Comparison of ENCODE assay signal across 11 mouse cellular contexts in genomic region chr19:12457401-12458066, GRCm38 (mm10). TPM values are rescaled to one million over a fixed set of nuclear protein-coding genes. Genes with fewer than 3 reads are reported as not detected.
DNase-seq lines count a peak whose midpoint lies in the region; ATAC-seq and TF ChIP-seq lines count a peak whose summit lies in the region.
"Had no signal": no experiment of that assay in that cellular context is flagged by ENCODE, and none has a peak within 500 bp of the region (broad histone marks: within the 10 kb centered on the region; RNA-seq: fewer than 3 reads in every experiment).

No protein-coding gene starts in this region.

- H3K79me2 ChIP-seq in macrophage (ENCODE audit: inconsistent target), result peaks cover 43% of the 10 kb centered on the region

- H3K4me3 ChIP-seq in liver, embryonic 14.5 days (ENCODE audit: insufficient read depth in 1 of 2, low read depth in 2 of 2, low read length in 2 of 2), result no peak overlapping the region
- no peak overlapping the region for H3K4me3 ChIP-seq in liver, embryonic 11.5 days (ENCODE audit: low read depth, low read length)
- 0 out of 2 replicates have a peak overlapping the region, but pooled peaks have one; percentile 16 for H3K4me3 ChIP-seq in embryonic facial prominence, embryonic 15.5 days (replicated peaks)
- peak overlapping the region; percentile 3; the same call in 1 of the 2 replicates for H3K4me3 ChIP-seq in macrophage (ENCODE audit: inconsistent target)
- H3K4me3 ChIP-seq in stomach, embryonic 16.5 days (replicated peaks; ENCODE audit: low read length), result no peak overlapping the region
- no peak overlapping the region for H3K4me3 ChIP-seq in midbrain, postnatal 0 days (ENCODE audit: low read depth, low read length)
- H3K4me3 ChIP-seq: left cerebral cortex, adult 2 months had no signal

- no peak for TF ChIP-seq EP300 in liver, embryonic 14.5 days (IDR thresholded peaks at IDR 0.05; ENCODE audit: low read depth)

- ATAC-seq in liver, embryonic 14.5 days (ENCODE audit: insufficient read depth), result no peak
- no peak for ATAC-seq in liver, embryonic 11.5 days (replicated peaks; ENCODE audit: low FRiP score)
- ATAC-seq in embryonic facial prominence, embryonic 15.5 days (ENCODE audit: insufficient number of reproducible peaks, low FRiP score, low TSS enrichment, low read depth), result no peak
- ATAC-seq in stomach, embryonic 16.5 days (ENCODE audit: insufficient read depth, low FRiP score), result no peak
- ATAC-seq in midbrain, postnatal 0 days (ENCODE audit: low FRiP score), result no peak
- ATAC-seq: midbrain, embryonic 16.5 days had no signal

- H3K4me2 ChIP-seq in liver, embryonic 14.5 days (ENCODE audit: low read depth), result 0 out of 2 replicates have a peak overlapping the region, but pooled peaks have one; percentile 1
- no peak overlapping the region for H3K4me2 ChIP-seq in liver, embryonic 11.5 days
- peak overlapping the region; percentile 27; the same call in 1 of the 2 replicates for H3K4me2 ChIP-seq in embryonic facial prominence, embryonic 15.5 days (replicated peaks)
- H3K4me2 ChIP-seq in stomach, embryonic 16.5 days (ENCODE audit: low read depth, low read length), result peak overlapping the region; percentile 13; the same call in 1 of the 2 replicates
- no peak overlapping the region for H3K4me2 ChIP-seq in midbrain, postnatal 0 days (ENCODE audit: low read depth, low read length, poor library complexity, severe bottlenecking)

- H3K27me3 ChIP-seq in liver, embryonic 14.5 days (ENCODE audit: control insufficient read depth, insufficient read depth, low read length), result no peaks in the 10 kb centered on the region
- no peaks in the 10 kb centered on the region for H3K27me3 ChIP-seq in liver, embryonic 11.5 days (replicated peaks; ENCODE audit: control insufficient read depth, insufficient read depth, low read length)
- no peaks in the 10 kb centered on the region for H3K27me3 ChIP-seq in embryonic facial prominence, embryonic 15.5 days
- no peaks in the 10 kb centered on the region for H3K27me3 ChIP-seq in stomach, embryonic 16.5 days (ENCODE audit: control insufficient read depth, insufficient read depth, low read length)
- H3K27me3 ChIP-seq in midbrain, postnatal 0 days (ENCODE audit: insufficient read depth, low read length), result no peaks in the 10 kb centered on the region

- no peaks in the 10 kb centered on the region for H3K36me3 ChIP-seq in liver, embryonic 14.5 days (replicated peaks; ENCODE audit: control insufficient read depth, insufficient read depth, low read depth)
- H3K36me3 ChIP-seq in liver, embryonic 11.5 days (ENCODE audit: control insufficient read depth, insufficient read depth, low read length), result no peaks in the 10 kb centered on the region
- no peaks in the 10 kb centered on the region for H3K36me3 ChIP-seq in embryonic facial prominence, embryonic 15.5 days
- H3K36me3 ChIP-seq in macrophage (ENCODE audit: inconsistent target), result no peaks in the 10 kb centered on the region
- no peaks in the 10 kb centered on the region for H3K36me3 ChIP-seq in stomach, embryonic 16.5 days (ENCODE audit: control insufficient read depth, insufficient read depth, low read length)
- H3K36me3 ChIP-seq in midbrain, postnatal 0 days (ENCODE audit: insufficient read depth, low read length), result no peaks in the 10 kb centered on the region

- WGBS in liver, embryonic 14.5 days (ENCODE audit: insufficient replicate concordance), result 50% methylated on average over 12 of the region's 12 CpGs
- 73% methylated on average over 12 of the region's 12 CpGs for WGBS in liver, embryonic 11.5 days
- WGBS in embryonic facial prominence, embryonic 15.5 days, result 36% methylated on average over 12 of the region's 12 CpGs
- WGBS in macrophage (ENCODE audit: missing documents), result 8% methylated on average over 12 of the region's 12 CpGs
- 52% methylated on average over 12 of the region's 12 CpGs for WGBS in stomach, embryonic 16.5 days
- WGBS in midbrain, postnatal 0 days, result 82% methylated on average over 12 of the region's 12 CpGs

- H3K27ac ChIP-seq in liver, embryonic 14.5 days, result no peak overlapping the region
- H3K27ac ChIP-seq in liver, embryonic 11.5 days (ENCODE audit: low read depth, low read length), result no peak overlapping the region
- H3K27ac ChIP-seq in embryonic facial prominence, embryonic 15.5 days (replicated peaks), result no peak overlapping the region
- H3K27ac ChIP-seq in macrophage, result peak overlapping the region; percentile 89
- 0 out of 2 replicates have a peak overlapping the region, but pooled peaks have one; percentile 12 for H3K27ac ChIP-seq in stomach, embryonic 16.5 days (ENCODE audit: low read length)
- H3K27ac ChIP-seq in midbrain, postnatal 0 days (ENCODE audit: low read depth, low read length), result no peak overlapping the region
- H3K27ac ChIP-seq: left cerebral cortex, adult 2 months had no signal

- DNase-seq in liver, embryonic 14.5 days (ENCODE audit: low read depth in 3 of 3, low spot score in 3 of 3), result no peak
- no peak for DNase-seq in liver, embryonic 11.5 days (ENCODE audit: low spot score)
- no peak for DNase-seq in midbrain, postnatal 0 days (ENCODE audit: low spot score)
- DNase-seq in layer of hippocampus, postnatal 10 days (ENCODE audit: low spot score in 2 of 2), result no peak

- H3K4me1 ChIP-seq in liver, embryonic 14.5 days (replicated peaks; ENCODE audit: control insufficient read depth in 2 of 2, insufficient read depth in 2 of 2, low read length in 1 of 2), result no peaks in the 10 kb centered on the region
- no peaks in the 10 kb centered on the region for H3K4me1 ChIP-seq in liver, embryonic 11.5 days (replicated peaks; ENCODE audit: control insufficient read depth, insufficient read depth, low read length)
- peaks cover 6% of the 10 kb centered on the region; the same call in 1 of the 2 replicates for H3K4me1 ChIP-seq in embryonic facial prominence, embryonic 15.5 days
- no peaks in the 10 kb centered on the region for H3K4me1 ChIP-seq in stomach, embryonic 16.5 days (ENCODE audit: control insufficient read depth, insufficient read depth, low read length)
- no peaks in the 10 kb centered on the region for H3K4me1 ChIP-seq in midbrain, postnatal 0 days (ENCODE audit: insufficient read depth, low read length)

- no peaks in the 10 kb centered on the region for H3K9me3 ChIP-seq in liver, embryonic 14.5 days (ENCODE audit: control insufficient read depth, low read length)
- H3K9me3 ChIP-seq in liver, embryonic 11.5 days (ENCODE audit: control insufficient read depth, low read length), result no peaks in the 10 kb centered on the region
- H3K9me3 ChIP-seq in embryonic facial prominence, embryonic 15.5 days (replicated peaks), result no peaks in the 10 kb centered on the region
- no peaks in the 10 kb centered on the region for H3K9me3 ChIP-seq in stomach, embryonic 16.5 days (replicated peaks; ENCODE audit: control insufficient read depth, low read length)
- H3K9me3 ChIP-seq in midbrain, postnatal 0 days (ENCODE audit: low read length), result no peaks in the 10 kb centered on the region

- TF ChIP-seq CTCF in liver, embryonic 14.5 days (IDR thresholded peaks at IDR 0.05; ENCODE audit: low read depth), result no peak
- TF ChIP-seq CTCF in midbrain, postnatal 0 days (IDR thresholded peaks at IDR 0.05), result no peak

- H3K9ac ChIP-seq in liver, embryonic 14.5 days (replicated peaks), result no peak overlapping the region
- no peak overlapping the region for H3K9ac ChIP-seq in liver, embryonic 11.5 days (ENCODE audit: low read depth, low read length)
- no peak overlapping the region for H3K9ac ChIP-seq in embryonic facial prominence, embryonic 15.5 days
- H3K9ac ChIP-seq in stomach, embryonic 16.5 days (ENCODE audit: low read length), result no peak overlapping the region
- no peak overlapping the region for H3K9ac ChIP-seq in midbrain, postnatal 0 days (replicated peaks; ENCODE audit: low read length, poor library complexity, severe bottlenecking)

RNA-seq across cellular contexts. Expression of gene Mpeg1, which starts 3.0 kb away (rescaled TPM):
- polyA plus RNA-seq in liver, embryonic 14.5 days (2012; rRNA removed), result 4.0 and 5.9 TPM in 2 replicates
- 1.8 and 2.0 TPM in 2 replicates for polyA plus RNA-seq in liver, embryonic 14.5 days (2014; fragmentation: Nextera tagmentation; extraction: Ambion mirVana)
- polyA plus RNA-seq in liver, embryonic 11.5 days (2014; fragmentation: Nextera tagmentation; extraction: Ambion mirVana), result 0.81 and 1.2 TPM in 2 replicates
- 0.68 and 0.87 TPM in 2 replicates for polyA plus RNA-seq in embryonic facial prominence, embryonic 15.5 days (2015; fragmentation: Nextera tagmentation; extraction: Ambion mirVana)
- 100 to 1,000 TPM; 252 to 707 (median 456) TPM for total RNA-seq in macrophage (2018; cell fraction: chromatin; rRNA removed)
- total RNA-seq in macrophage (2018; cell fraction: cytosol; rRNA removed), result 1,000 to 10,000 TPM; 1,942 to 3,390 (median 2,625) TPM
- total RNA-seq in macrophage (2018; cell fraction: nucleus; rRNA removed), result 1,000 to 10,000 TPM in 25 of 26 experiments, 100 to 1,000 TPM in 1; 793 to 4,386 (median 3,068) TPM
- 2,177 to 2,766 TPM (median 2,684 TPM) in 3 replicates for polyA plus RNA-seq in macrophage (2018)
- polyA plus RNA-seq in stomach, embryonic 16.5 days (2015; fragmentation: Nextera tagmentation; extraction: Ambion mirVana), result 1.3 and 1.8 TPM in 2 replicates
- total RNA-seq in midbrain, postnatal 0 days (2014; rRNA removed), result 2.7 and 4.2 TPM in 2 replicates
- 0.83 and 0.88 TPM in 2 replicates for polyA plus RNA-seq in midbrain, postnatal 0 days (2015; fragmentation: Nextera tagmentation; extraction: Ambion mirVana)
- 1 to 10 TPM; 4.6 to 4.8 TPM for total RNA-seq in layer of hippocampus, postnatal 10 days (2021)

RNA-seq across cellular contexts. Expression of gene Pfpl, which starts 29.8 kb away (rescaled TPM):
- not detected in 2 replicates for polyA plus RNA-seq in liver, embryonic 14.5 days (2012; rRNA removed)
- polyA plus RNA-seq in liver, embryonic 14.5 days (2014; fragmentation: Nextera tagmentation; extraction: Ambion mirVana), result not detected in 2 replicates
- not detected in 2 replicates for polyA plus RNA-seq in liver, embryonic 11.5 days (2014; fragmentation: Nextera tagmentation; extraction: Ambion mirVana)
- polyA plus RNA-seq in embryonic facial prominence, embryonic 15.5 days (2015; fragmentation: Nextera tagmentation; extraction: Ambion mirVana), result not detected in 2 replicates
- total RNA-seq in macrophage (2018; cell fraction: chromatin; rRNA removed), result not detected
- total RNA-seq in macrophage (2018; cell fraction: cytosol; rRNA removed), result not detected
- total RNA-seq in macrophage (2018; cell fraction: nucleus; rRNA removed), result not detected
- polyA plus RNA-seq in macrophage (2018), result not detected in 3 replicates
- polyA plus RNA-seq in stomach, embryonic 16.5 days (2015; fragmentation: Nextera tagmentation; extraction: Ambion mirVana), result not detected in 2 replicates
- not detected in 2 replicates for total RNA-seq in midbrain, postnatal 0 days (2014; rRNA removed)
- not detected in 2 replicates for polyA plus RNA-seq in midbrain, postnatal 0 days (2015; fragmentation: Nextera tagmentation; extraction: Ambion mirVana)
- not detected for total RNA-seq in layer of hippocampus, postnatal 10 days (2021)
- total RNA-seq: left cerebral cortex, adult 2 months had no signal
- polyA plus RNA-seq: brain, embryonic 14.5 days; gonadal fat pad, adult 2 months; midbrain, embryonic 16.5 days had no signal

RNA-seq across cellular contexts. Expression of gene Olfr1441, which starts 40.3 kb away (rescaled TPM):
- not detected in 2 replicates for polyA plus RNA-seq in liver, embryonic 14.5 days (2012; rRNA removed)
- not detected in 2 replicates for polyA plus RNA-seq in liver, embryonic 14.5 days (2014; fragmentation: Nextera tagmentation; extraction: Ambion mirVana)
- not detected in 2 replicates for polyA plus RNA-seq in liver, embryonic 11.5 days (2014; fragmentation: Nextera tagmentation; extraction: Ambion mirVana)
- polyA plus RNA-seq in embryonic facial prominence, embryonic 15.5 days (2015; fragmentation: Nextera tagmentation; extraction: Ambion mirVana), result 0.12 TPM in 1 of 2 replicates, not detected in the other
- total RNA-seq in macrophage (2018; cell fraction: chromatin; rRNA removed), result not detected
- total RNA-seq in macrophage (2018; cell fraction: cytosol; rRNA removed), result not detected
- total RNA-seq in macrophage (2018; cell fraction: nucleus; rRNA removed), result not detected
- not detected in 3 replicates for polyA plus RNA-seq in macrophage (2018)
- polyA plus RNA-seq in stomach, embryonic 16.5 days (2015; fragmentation: Nextera tagmentation; extraction: Ambion mirVana), result not detected in 2 replicates
- not detected in 2 replicates for total RNA-seq in midbrain, postnatal 0 days (2014; rRNA removed)
- polyA plus RNA-seq in midbrain, postnatal 0 days (2015; fragmentation: Nextera tagmentation; extraction: Ambion mirVana), result not detected in 2 replicates
- total RNA-seq in layer of hippocampus, postnatal 10 days (2021), result not detected
- total RNA-seq: left cerebral cortex, adult 2 months had no signal
- polyA plus RNA-seq: brain, embryonic 14.5 days; gonadal fat pad, adult 2 months; midbrain, embryonic 16.5 days had no signal

RNA-seq across cellular contexts. Expression of gene Dtx4, which starts 43.7 kb away (rescaled TPM):
- 1.5 TPM in 2 replicates for polyA plus RNA-seq in liver, embryonic 14.5 days (2012; rRNA removed)
- 1.6 and 1.9 TPM in 2 replicates for polyA plus RNA-seq in liver, embryonic 14.5 days (2014; fragmentation: Nextera tagmentation; extraction: Ambion mirVana)
- polyA plus RNA-seq in liver, embryonic 11.5 days (2014; fragmentation: Nextera tagmentation; extraction: Ambion mirVana), result 3.8 and 4.9 TPM in 2 replicates
- 10.1 and 13.1 TPM in 2 replicates for polyA plus RNA-seq in embryonic facial prominence, embryonic 15.5 days (2015; fragmentation: Nextera tagmentation; extraction: Ambion mirVana)
- total RNA-seq in macrophage (2018; cell fraction: chromatin; rRNA removed), result 100 to 1,000 TPM in 4 of 26 experiments, 10 to 100 TPM in 14, 1 to 10 TPM in 8; 7.0 to 144 (median 22.3) TPM
- 10 to 100 TPM; 10.2 to 96.6 (median 29.8) TPM for total RNA-seq in macrophage (2018; cell fraction: cytosol; rRNA removed)
- total RNA-seq in macrophage (2018; cell fraction: nucleus; rRNA removed), result 100 to 1,000 TPM in 3 of 26 experiments, 10 to 100 TPM in 21, 1 to 10 TPM in 2; 8.5 to 133 (median 28.5) TPM
- polyA plus RNA-seq in macrophage (2018), result 17.5 to 35.6 TPM (median 30.8 TPM) in 3 replicates
- 14.7 and 15.7 TPM in 2 replicates for polyA plus RNA-seq in stomach, embryonic 16.5 days (2015; fragmentation: Nextera tagmentation; extraction: Ambion mirVana)
- 57.5 and 63.1 TPM in 2 replicates for total RNA-seq in midbrain, postnatal 0 days (2014; rRNA removed)
- polyA plus RNA-seq in midbrain, postnatal 0 days (2015; fragmentation: Nextera tagmentation; extraction: Ambion mirVana), result 24.3 and 26.3 TPM in 2 replicates
- total RNA-seq in layer of hippocampus, postnatal 10 days (2021), result 10 to 100 TPM; 48.1 to 55.5 TPM

Comparison
In these comparisons a context has a peak if more than half of its experiments do, and no peak if none do; other contexts are left out.
1. H3K4me2 ChIP-seq: peak in liver, embryonic 14.5 days (single experiment), embryonic facial prominence, embryonic 15.5 days (single experiment) and stomach, embryonic 16.5 days (single experiment); none in liver, embryonic 11.5 days (single experiment) and midbrain, postnatal 0 days (single experiment).
2. H3K27ac ChIP-seq: peak in macrophage (single experiment) and stomach, embryonic 16.5 days (single experiment); none in liver, embryonic 14.5 days (single experiment), liver, embryonic 11.5 days (single experiment), embryonic facial prominence, embryonic 15.5 days (single experiment) and midbrain, postnatal 0 days (single experiment).
3. H3K4me3 ChIP-seq: peak in embryonic facial prominence, embryonic 15.5 days (single experiment) and macrophage (single experiment); none in liver, embryonic 14.5 days (0 of 2), liver, embryonic 11.5 days (single experiment), stomach, embryonic 16.5 days (single experiment) and midbrain, postnatal 0 days (single experiment).
4. RNA of gene Mpeg1, which starts 3.0 kb away (polyA plus RNA-seq): 2,177 to 2,766 TPM in macrophage; 1.8 to 5.9 TPM in liver, embryonic 14.5 days, 1.3 to 1.8 TPM in stomach, embryonic 16.5 days, 0.83 to 0.88 TPM in midbrain, postnatal 0 days, 0.68 to 0.87 TPM in embryonic facial prominence, embryonic 15.5 days and 0.81 to 1.2 TPM in liver, embryonic 11.5 days; every median in the first group is over 100 times any median in the second.